Mouse (Mus musculus) frontal cortex, adult 2 months (tissue): Measurements from ENCODE around the gene Sertad3. TPM values are rescaled to one million over a fixed set of nuclear protein-coding genes. Genes with fewer than 3 reads are reported as not detected.

ENCODE experiments used
- DNase-seq, 2 experiments: peaks; one replicate each; pipeline ENCODE4 v3.0.0; 2022; ENCODE audit warnings: low spot score in 1 of 2; ENCODE audit errors: extremely low spot score in 1 of 2
- polyA plus RNA-seq: library from polyadenylated mRNA; depleted of rRNA; stranded (reverse); fragments of >200 nt; gene quantifications from 2 replicates; pipeline ENCODE4 v1.2.3, GENCODE M21; 2012; rRNA removed

Sertad3 gene
- 3.8 and 5.0 TPM in 2 replicates for polyA plus RNA-seq

- DNase-seq, result peak; percentile 95 to 98
Measured at GRCm38 (mm10) chr7:27473156-27473834, at the start of gene Sertad3. TSS of gene Sertad3 (plus strand) at chr7:27473768.

- no peak for DNase-seq
Measured at GRCm38 (mm10) chr7:27427387-27427786, 46.2 kb upstream of the Sertad3 start.

- no peak for DNase-seq
Measured at GRCm38 (mm10) chr7:27428002-27428401, 45.6 kb upstream of the Sertad3 start.

GRCm38 (mm10) chr7:27429135-27429534 lies 44.4 kb upstream of the Sertad3 start:
- no peak for DNase-seq

GRCm38 (mm10) chr7:27433349-27433748 lies 40.2 kb upstream of the Sertad3 start:
- no peak for DNase-seq

GRCm38 (mm10) chr7:27433794-27434193 lies 39.8 kb upstream of the Sertad3 start:
- DNase-seq, result no peak

GRCm38 (mm10) chr7:27437544-27437943 lies 36.0 kb upstream of the Sertad3 start:
- peak in 1 of 2 experiments; percentile 14 for DNase-seq

- DNase-seq, result no peak
Measured at GRCm38 (mm10) chr7:27440014-27440413, 33.6 kb upstream of the Sertad3 start.

- peak in 1 of 2 experiments; percentile 6 for DNase-seq
Measured at GRCm38 (mm10) chr7:27446051-27446450, 27.5 kb upstream of the Sertad3 start.

GRCm38 (mm10) chr7:27446521-27447418 lies 26.8 kb upstream of the Sertad3 start:
- DNase-seq, result peak; percentile 48 to 80

- peak; percentile 98 to 99 for DNase-seq
Measured at GRCm38 (mm10) chr7:27447419-27448286, 25.9 kb upstream of the Sertad3 start, which contains the start of the genes Sptbn4 and Blvrb. TSS of gene Sptbn4 (minus strand) at chr7:27447686. TSS of gene Blvrb (plus strand) at chr7:27447978.

- DNase-seq, result peak in 1 of 2 experiments; percentile 35
Measured at GRCm38 (mm10) chr7:27448421-27449206, 25.0 kb upstream of the Sertad3 start.

- DNase-seq, result peak; percentile 36 to 83
Measured at GRCm38 (mm10) chr7:27449256-27449862, 24.2 kb upstream of the Sertad3 start.

GRCm38 (mm10) chr7:27451359-27451758 lies 22.2 kb upstream of the Sertad3 start:
- no peak for DNase-seq

- DNase-seq, result no peak
Measured at GRCm38 (mm10) chr7:27452206-27452770, 21.3 kb upstream of the Sertad3 start.

GRCm38 (mm10) chr7:27454461-27455121 lies 19.0 kb upstream of the Sertad3 start:
- DNase-seq, result no peak

GRCm38 (mm10) chr7:27455273-27455672 lies 18.3 kb upstream of the Sertad3 start:
- DNase-seq, result no peak

GRCm38 (mm10) chr7:27458614-27459013 lies 15.0 kb upstream of the Sertad3 start:
- no peak for DNase-seq
